Mouse (Mus musculus): ENCODE results near the gene Ogdh.

Gene Ogdh

GRCm38 (mm10) chr11:6296077-6296476 is 4.6 kb downstream of the Ogdh start:
- no peak for DNase-seq (ENCODE audit: low spot score)

GRCm38 (mm10) chr11:6299435-6299834 is 8.0 kb downstream of the Ogdh start:
- no peak for DNase-seq (ENCODE audit: low spot score)

- DNase-seq (ENCODE audit: low spot score): no peak
Observed at GRCm38 (mm10) chr11:6302793-6303192, 11.4 kb downstream of the Ogdh start.

GRCm38 (mm10) chr11:6305943-6306430 is 14.6 kb downstream of the Ogdh start:
- no peak for DNase-seq (ENCODE audit: low spot score)

GRCm38 (mm10) chr11:6308181-6308580 is 16.7 kb downstream of the Ogdh start:
- DNase-seq (ENCODE audit: low spot score): no peak

GRCm38 (mm10) chr11:6313874-6314406 is 22.5 kb downstream of the Ogdh start:
- no peak for DNase-seq (ENCODE audit: low spot score)

- DNase-seq (ENCODE audit: low spot score): no peak
Observed at GRCm38 (mm10) chr11:6316821-6317220, 25.4 kb downstream of the Ogdh start.

GRCm38 (mm10) chr11:6318559-6318958 is 27.1 kb downstream of the Ogdh start:
- no peak for DNase-seq (ENCODE audit: low spot score)

- DNase-seq (ENCODE audit: low spot score): no peak
Observed at GRCm38 (mm10) chr11:6319374-6319773, 27.9 kb downstream of the Ogdh start.

- no peak for DNase-seq (ENCODE audit: low spot score)
Observed at GRCm38 (mm10) chr11:6322086-6322485, 30.7 kb downstream of the Ogdh start.

- DNase-seq (ENCODE audit: low spot score): no peak
Observed at GRCm38 (mm10) chr11:6323348-6323747, 31.9 kb downstream of the Ogdh start.

- no peak for DNase-seq (ENCODE audit: low spot score)
Observed at GRCm38 (mm10) chr11:6331256-6331655, 39.8 kb downstream of the Ogdh start.

GRCm38 (mm10) chr11:6332606-6333005 is 41.2 kb downstream of the Ogdh start:
- DNase-seq (ENCODE audit: low spot score): no peak

- DNase-seq (ENCODE audit: low spot score): no peak
Observed at GRCm38 (mm10) chr11:6333403-6333802, 42.0 kb downstream of the Ogdh start.

- no peak for DNase-seq (ENCODE audit: low spot score)
Observed at GRCm38 (mm10) chr11:6335321-6335720, 43.9 kb downstream of the Ogdh start.

- no peak for DNase-seq (ENCODE audit: low spot score)
Observed at GRCm38 (mm10) chr11:6336689-6337088, 45.3 kb downstream of the Ogdh start.

- no peak for DNase-seq (ENCODE audit: low spot score)
Observed at GRCm38 (mm10) chr11:6345956-6346355, 54.5 kb downstream of the Ogdh start.

- no peak for DNase-seq (ENCODE audit: low spot score)
Observed at GRCm38 (mm10) chr11:6346966-6347365, 55.5 kb downstream of the Ogdh start.

- DNase-seq (ENCODE audit: low spot score): no peak
Observed at GRCm38 (mm10) chr11:6348681-6349200, 57.3 kb downstream of the Ogdh start.

- DNase-seq (ENCODE audit: low spot score): no peak
Observed at GRCm38 (mm10) chr11:6349586-6349985, 58.2 kb downstream of the Ogdh start.

- peak; percentile 20 for DNase-seq (ENCODE audit: low spot score)
Observed at GRCm38 (mm10) chr11:6355106-6355505, 63.7 kb downstream of the Ogdh start.

- no peak for DNase-seq (ENCODE audit: low spot score)
Observed at GRCm38 (mm10) chr11:6364581-6365275, 73.3 kb downstream of the Ogdh start.

- peak; percentile 77 for DNase-seq (ENCODE audit: low spot score)
Observed at GRCm38 (mm10) chr11:6365885-6366284, 74.5 kb downstream of the Ogdh start.

- DNase-seq (ENCODE audit: low spot score): no peak
Observed at GRCm38 (mm10) chr11:6366434-6366833, 75.0 kb downstream of the Ogdh start.
